Mouse (Mus musculus): ENCODE measurements around the gene Rasl10a. TPM values are rescaled to one million over a fixed set of nuclear protein-coding genes. Genes with fewer than 3 reads are reported as not detected.

Gene Rasl10a
- polyA plus RNA-seq, 1 experiment: 2.9 TPM

DNA sequence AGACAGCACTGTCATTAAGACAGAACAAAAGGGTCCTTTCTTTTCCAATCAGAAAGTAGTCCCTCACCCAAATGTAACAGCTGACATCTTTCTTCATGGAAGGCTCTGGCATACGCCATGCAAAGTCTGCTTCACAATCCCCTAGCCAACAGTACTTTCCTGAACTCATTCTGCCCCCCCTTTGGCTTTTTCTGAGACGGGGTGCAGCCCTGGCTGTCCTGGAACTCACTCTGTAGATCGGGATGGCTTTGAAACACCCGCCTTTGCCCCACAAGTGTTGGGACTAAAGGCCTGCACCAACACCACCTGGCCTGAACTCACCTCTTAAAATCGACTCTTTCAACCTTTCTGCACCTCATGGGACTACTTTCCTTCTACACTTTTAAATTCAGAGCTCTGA, 37.9 kb downstream of the Rasl10a start:
- WGBS: 22% methylated on average over 5 of the region's 5 CpGs
- DNase-seq: no peak
- no peak for TF ChIP-seq CTCF (IDR thresholded peaks at IDR 0.05; ENCODE audit: borderline replicate concordance, insufficient read depth, low read depth, low read length)
- TF ChIP-seq POLR2A (IDR thresholded peaks at IDR 0.05; ENCODE audit: borderline replicate concordance, insufficient read depth, low read length): no peak
- H3K27ac ChIP-seq (ENCODE audit: insufficient read depth, low read length): no peak overlapping the region
- no peak overlapping the region for H3K4me3 ChIP-seq (replicated peaks; ENCODE audit: insufficient read depth, low read depth, low read length)
- H3K4me1 ChIP-seq (ENCODE audit: control insufficient read depth, insufficient read depth, low read length): peaks cover 12% of the 10 kb centered on the region
- H3K27me3 ChIP-seq (ENCODE audit: control insufficient read depth, insufficient read depth, low read length): no peaks in the 10 kb centered on the region

DNA sequence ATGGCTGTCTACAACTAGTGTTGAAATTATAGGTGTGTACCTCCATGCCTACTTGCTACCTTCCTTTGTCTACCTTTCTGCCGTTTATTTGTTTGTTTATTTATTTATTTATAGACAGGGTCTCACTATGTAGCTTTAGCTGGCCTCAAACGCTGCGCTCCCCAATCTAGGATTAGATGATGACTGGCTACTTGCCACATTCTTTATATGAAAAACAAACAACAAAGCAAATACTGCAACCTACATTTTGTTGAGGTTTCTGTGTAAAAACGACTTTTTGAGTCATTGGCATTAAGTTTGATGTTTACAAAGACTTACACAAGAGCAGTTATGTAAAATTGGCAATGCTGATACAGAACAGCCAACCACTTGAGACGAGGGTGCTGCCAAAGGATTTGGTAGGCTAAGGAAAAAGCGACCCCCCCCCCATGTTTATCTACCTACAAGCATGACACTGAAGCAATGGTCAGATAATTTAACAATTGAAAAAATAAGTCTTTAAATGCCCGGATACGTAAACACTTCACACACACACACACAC, 38.6 kb downstream of the Rasl10a start:
- Histone ChIP-seq H3K27me3 (ENCODE audit: control insufficient read depth, insufficient read depth, low read length) (no peaks in the 10 kb centered on the region), H3K27ac (ENCODE audit: insufficient read depth, low read length) (no peak overlapping the region), H3K4me3 (replicated peaks; ENCODE audit: insufficient read depth, low read depth, low read length) (peak overlapping the region; percentile 39), H3K4me1 (ENCODE audit: control insufficient read depth, insufficient read depth, low read length) (peaks cover 13% of the 10 kb centered on the region)
- 7% methylated on average over 8 of the region's 8 CpGs for WGBS
- no peak for TF ChIP-seq CTCF (IDR thresholded peaks at IDR 0.05; ENCODE audit: borderline replicate concordance, insufficient read depth, low read depth, low read length)
- no peak for TF ChIP-seq POLR2A (IDR thresholded peaks at IDR 0.05; ENCODE audit: borderline replicate concordance, insufficient read depth, low read length)
- DNase-seq: no peak

DNA sequence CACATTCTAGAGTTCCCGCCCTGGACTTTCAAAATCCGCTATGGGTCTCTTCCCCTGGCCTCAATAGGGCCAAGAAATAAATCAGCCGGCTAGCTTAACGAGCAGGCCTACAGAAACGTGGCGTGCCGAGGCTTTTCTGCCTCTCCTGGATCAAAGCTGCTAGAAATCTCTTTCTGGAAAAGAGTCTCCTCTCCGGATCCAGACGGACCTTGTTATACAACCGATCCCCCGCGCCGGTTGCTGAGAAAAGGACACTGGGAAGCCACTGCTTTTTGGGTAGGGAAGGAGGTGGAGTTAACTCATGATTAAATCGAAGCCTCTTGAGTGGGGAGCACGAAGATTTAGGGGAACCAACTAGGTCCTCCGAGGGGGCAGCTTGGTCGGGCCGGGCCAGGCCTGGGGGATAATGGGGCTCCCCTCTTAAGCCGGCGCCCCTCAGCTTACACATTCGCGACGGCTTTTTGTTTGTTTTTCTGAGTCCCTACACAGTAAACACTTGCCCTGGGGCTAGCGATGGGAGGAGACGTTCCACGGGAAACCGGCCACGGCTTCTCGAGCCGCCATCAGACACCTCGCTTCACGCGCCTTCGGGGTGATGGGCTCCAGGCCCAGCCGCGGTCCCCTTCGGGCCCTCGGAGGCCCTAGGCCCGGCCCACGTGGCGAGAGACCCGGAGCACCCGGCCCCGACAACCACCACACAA, 40.3 kb downstream of the Rasl10a start:
- WGBS: under 1% methylated on average over 44 of the region's 44 CpGs
- H3K27ac ChIP-seq (ENCODE audit: insufficient read depth, low read length): peak overlapping the region; percentile 57
- TF ChIP-seq POLR2A (IDR thresholded peaks at IDR 0.05; ENCODE audit: borderline replicate concordance, insufficient read depth, low read length) (no peak), CTCF (IDR thresholded peaks at IDR 0.05; ENCODE audit: borderline replicate concordance, insufficient read depth, low read depth, low read length) (no peak)
- peaks cover 13% of the 10 kb centered on the region for H3K4me1 ChIP-seq (ENCODE audit: control insufficient read depth, insufficient read depth, low read length)
- peak; percentile 70 to 74 for DNase-seq
- H3K27me3 ChIP-seq (ENCODE audit: control insufficient read depth, insufficient read depth, low read length): no peaks in the 10 kb centered on the region
- peak overlapping the region; percentile 86 for H3K4me3 ChIP-seq (replicated peaks; ENCODE audit: insufficient read depth, low read depth, low read length)

DNA sequence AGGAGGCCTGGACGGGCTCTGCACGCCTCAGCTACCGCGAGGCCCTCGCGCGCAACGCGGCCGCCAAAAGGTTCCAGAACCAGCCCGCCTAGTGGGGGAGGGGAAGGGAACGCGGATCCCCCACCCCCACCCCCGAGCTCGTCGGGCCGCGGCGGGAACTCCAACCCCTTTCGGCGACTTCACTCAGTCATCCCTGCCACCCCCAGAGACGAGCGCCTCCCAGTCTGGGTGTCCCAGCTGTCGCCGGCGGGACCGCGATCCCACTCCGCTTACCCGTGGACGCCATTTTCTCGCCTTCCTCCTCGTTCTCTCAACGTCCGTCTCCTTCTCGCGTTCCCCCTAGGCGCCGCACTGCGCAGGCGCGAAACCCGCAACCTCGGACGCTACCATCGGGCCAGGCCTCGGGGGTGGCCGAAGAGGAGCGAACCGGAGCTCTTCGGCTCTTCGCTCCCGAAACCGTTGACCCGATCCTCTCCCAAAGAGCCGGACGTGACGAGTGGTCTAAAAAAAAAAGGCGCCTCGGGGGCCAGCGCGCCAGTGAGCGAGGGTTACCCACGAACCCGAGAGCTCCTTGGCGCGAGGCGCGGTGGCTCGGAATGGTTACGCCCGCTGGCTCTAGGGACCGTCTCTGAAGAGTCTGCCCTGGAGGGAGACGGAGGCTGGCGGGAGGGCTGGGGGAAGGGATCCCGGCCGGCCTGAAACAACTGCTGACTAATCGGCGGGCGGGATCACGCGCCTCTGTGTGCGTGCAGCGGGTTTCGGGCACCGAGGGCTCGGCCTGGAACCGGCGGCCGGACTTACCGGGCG, 41.0 kb downstream of the Rasl10a start, which contains the start of the genes Rhbdd3 and Ewsr1:
Gene Rhbdd3, plus strand, starts transcription at position 191 of the 807 bp plus-strand sequence.
Gene Ewsr1, minus strand, starts transcription at position 531 of the 807 bp plus-strand sequence.
- peaks cover 12% of the 10 kb centered on the region for H3K4me1 ChIP-seq (ENCODE audit: control insufficient read depth, insufficient read depth, low read length)
- peak within 1 kb of the TSS; percentile 100 for H3K27ac ChIP-seq (ENCODE audit: insufficient read depth, low read length)
- WGBS: under 1% methylated on average over 92 of the region's 92 CpGs
- DNase-seq: peak; percentile 97 to 100
- H3K4me3 ChIP-seq (replicated peaks; ENCODE audit: insufficient read depth, low read depth, low read length): peak within 1 kb of the TSS; percentile 86
- TF ChIP-seq POLR2A (IDR thresholded peaks at IDR 0.05; ENCODE audit: borderline replicate concordance, insufficient read depth, low read length) (peak; percentile 88), CTCF (IDR thresholded peaks at IDR 0.05; ENCODE audit: borderline replicate concordance, insufficient read depth, low read depth, low read length) (no peak)
- no peaks in the 10 kb centered on the region for H3K27me3 ChIP-seq (ENCODE audit: control insufficient read depth, insufficient read depth, low read length)

DNA sequence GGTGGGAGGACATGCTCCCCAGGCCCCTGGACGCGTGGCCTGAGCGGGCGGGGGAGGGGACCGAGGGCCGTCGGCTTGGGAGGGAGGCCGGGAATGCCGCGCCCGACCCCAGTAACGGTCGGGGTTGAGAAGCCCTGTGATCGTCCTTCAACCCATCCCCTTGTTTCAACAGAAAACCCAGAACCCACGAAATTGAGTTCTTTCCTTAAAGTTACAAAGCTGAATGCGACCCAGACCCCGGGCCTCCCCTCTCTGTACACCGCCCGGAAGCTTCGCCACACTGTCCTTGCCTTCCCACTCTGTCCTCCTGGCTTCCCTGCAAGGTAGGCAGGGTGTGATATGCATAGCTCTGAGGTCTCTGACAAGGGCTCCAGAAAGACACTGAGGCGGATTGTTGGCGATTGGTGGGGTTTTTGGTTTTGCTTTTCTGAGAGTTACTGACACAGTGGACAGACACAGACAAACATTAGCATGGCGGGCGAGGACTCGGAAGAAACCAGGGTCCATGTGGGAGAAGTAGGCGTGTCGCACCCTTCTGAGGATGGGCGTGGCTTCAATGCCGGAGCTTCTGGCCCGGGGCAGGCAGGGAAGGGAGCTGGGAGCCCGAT, 41.8 kb downstream of the Rasl10a start:
- TF ChIP-seq POLR2A (IDR thresholded peaks at IDR 0.05; ENCODE audit: borderline replicate concordance, insufficient read depth, low read length) (peak; percentile 31; the same call in 1 of the 2 replicates), CTCF (IDR thresholded peaks at IDR 0.05; ENCODE audit: borderline replicate concordance, insufficient read depth, low read depth, low read length) (no peak)
- under 1% methylated on average over 31 of the region's 31 CpGs for WGBS
- Histone ChIP-seq H3K27me3 (ENCODE audit: control insufficient read depth, insufficient read depth, low read length) (no peaks in the 10 kb centered on the region), H3K4me1 (ENCODE audit: control insufficient read depth, insufficient read depth, low read length) (peaks cover 9% of the 10 kb centered on the region), H3K27ac (ENCODE audit: insufficient read depth, low read length) (peak overlapping the region; percentile 77), H3K4me3 (replicated peaks; ENCODE audit: insufficient read depth, low read depth, low read length) (peak overlapping the region; percentile 86)
- peak; percentile 75 to 78 for DNase-seq

DNA sequence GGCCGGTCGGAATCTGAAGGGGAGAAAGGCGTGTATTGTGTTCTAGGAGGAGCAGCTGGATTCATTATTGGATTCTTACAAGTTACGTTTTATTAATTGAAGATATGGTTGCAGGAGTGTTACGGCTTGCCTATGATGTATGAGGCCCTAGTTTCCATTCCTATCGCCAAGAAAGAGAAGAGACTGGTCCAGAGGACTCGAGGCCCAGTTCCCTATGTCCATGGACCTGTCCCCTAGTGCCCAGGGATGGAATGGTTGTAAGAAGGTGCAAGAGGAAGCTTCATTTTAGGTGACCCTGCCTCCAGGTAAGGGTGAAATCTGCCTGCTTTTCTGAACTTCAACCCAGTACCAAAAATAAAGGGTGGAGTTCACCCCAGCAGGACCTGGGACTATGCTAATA, 42.4 kb downstream of the Rasl10a start:
- no peak for TF ChIP-seq POLR2A (IDR thresholded peaks at IDR 0.05; ENCODE audit: borderline replicate concordance, insufficient read depth, low read length)
- no peak for TF ChIP-seq CTCF (IDR thresholded peaks at IDR 0.05; ENCODE audit: borderline replicate concordance, insufficient read depth, low read depth, low read length)
- Histone ChIP-seq H3K4me3 (replicated peaks; ENCODE audit: insufficient read depth, low read depth, low read length) (peak overlapping the region; percentile 86), H3K4me1 (ENCODE audit: control insufficient read depth, insufficient read depth, low read length) (peaks cover 9% of the 10 kb centered on the region), H3K27me3 (ENCODE audit: control insufficient read depth, insufficient read depth, low read length) (no peaks in the 10 kb centered on the region), H3K27ac (ENCODE audit: insufficient read depth, low read length) (0 out of 2 replicates have a peak overlapping the region, but pooled peaks have one; percentile 77)
- DNase-seq: no peak
- WGBS: 3% methylated on average over 7 of the region's 7 CpGs

DNA sequence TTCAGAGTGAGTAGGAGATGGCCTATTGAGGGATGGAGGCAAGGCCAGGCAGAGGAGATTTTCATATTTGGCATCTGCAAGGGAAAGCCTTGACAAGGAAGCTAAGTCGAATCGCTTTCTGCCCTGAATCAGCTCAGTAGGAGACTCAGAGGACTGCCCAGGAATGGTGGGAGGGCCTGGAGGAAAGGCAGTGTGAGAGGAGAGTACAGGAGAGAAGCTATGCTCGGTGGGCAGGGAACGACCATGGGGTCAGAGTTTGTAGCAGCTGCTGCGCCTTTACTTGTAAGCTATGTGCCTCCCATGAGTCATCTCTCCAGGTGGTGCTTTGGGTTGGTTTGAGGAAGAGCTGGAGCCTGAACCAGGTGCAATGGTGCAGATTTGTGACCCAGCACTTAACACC, 42.9 kb downstream of the Rasl10a start:
- no peak overlapping the region for H3K4me3 ChIP-seq (replicated peaks; ENCODE audit: insufficient read depth, low read depth, low read length)
- no peak for TF ChIP-seq POLR2A (IDR thresholded peaks at IDR 0.05; ENCODE audit: borderline replicate concordance, insufficient read depth, low read length)
- no peaks in the 10 kb centered on the region for H3K27me3 ChIP-seq (ENCODE audit: control insufficient read depth, insufficient read depth, low read length)
- 40% methylated on average over 5 of the region's 5 CpGs for WGBS
- H3K4me1 ChIP-seq (ENCODE audit: control insufficient read depth, insufficient read depth, low read length): peaks cover 9% of the 10 kb centered on the region
- H3K27ac ChIP-seq (ENCODE audit: insufficient read depth, low read length): no peak overlapping the region
- no peak for DNase-seq
